Mouse (Mus musculus) CH12.LX (cell line): ENCODE results near the gene Tm4sf1.

Experiments
- BHLHE40 ChIP-seq: IDR thresholded peaks from 2 replicates; pipeline ENCODE4 v1.6.1; 2011; ENCODE audit warnings: mild to moderate bottlenecking, low read depth, low read length, improper control_type of control experiment
- CTCF ChIP-seq, 2 experiments: IDR thresholded peaks in 1 of 2; conservative IDR thresholded peaks in 1 of 2; 2 replicates each; pipeline ENCODE4 v1.5.1; 2011 to 2012; ENCODE audit warnings: low read depth in 2 of 2, low read length in 2 of 2, improper control_type of control experiment in 1 of 2, inconsistent platforms in 1 of 2, mild to moderate bottlenecking in 1 of 2, moderate library complexity in 1 of 2
- E2F4 ChIP-seq: IDR thresholded peaks from 2 replicates; pipeline ENCODE4 v1.6.1; 2011; ENCODE audit warnings: low read depth, low read length, improper control_type of control experiment; ENCODE audit not compliant: insufficient replicate concordance
- EP300 ChIP-seq: IDR thresholded peaks from 2 replicates; pipeline ENCODE4 v1.6.1; 2011; ENCODE audit warnings: low read length, improper control_type of control experiment
- MAFK ChIP-seq: IDR thresholded peaks from 2 replicates; pipeline ENCODE4 v1.6.1; 2011; ENCODE audit warnings: low read length, improper control_type of control experiment; ENCODE audit not compliant: insufficient replicate concordance
- MXI1 ChIP-seq: IDR thresholded peaks from 2 replicates; pipeline ENCODE4 v1.6.1; 2011; ENCODE audit warnings: mild to moderate bottlenecking, low read depth, low read length, improper control_type of control experiment
- NRF1 ChIP-seq: IDR thresholded peaks from 2 replicates; pipeline ENCODE4 v1.6.1; 2014; ENCODE audit warnings: low read depth, mild to moderate bottlenecking, inconsistent platforms, low read length, improper control_type of control experiment, moderate library complexity
- POLR2A ChIP-seq: IDR thresholded peaks from 2 replicates; pipeline ENCODE4 v1.6.1; 2011; ENCODE audit warnings: low read depth, mild to moderate bottlenecking, improper control_type of control experiment, low read length

DNA sequence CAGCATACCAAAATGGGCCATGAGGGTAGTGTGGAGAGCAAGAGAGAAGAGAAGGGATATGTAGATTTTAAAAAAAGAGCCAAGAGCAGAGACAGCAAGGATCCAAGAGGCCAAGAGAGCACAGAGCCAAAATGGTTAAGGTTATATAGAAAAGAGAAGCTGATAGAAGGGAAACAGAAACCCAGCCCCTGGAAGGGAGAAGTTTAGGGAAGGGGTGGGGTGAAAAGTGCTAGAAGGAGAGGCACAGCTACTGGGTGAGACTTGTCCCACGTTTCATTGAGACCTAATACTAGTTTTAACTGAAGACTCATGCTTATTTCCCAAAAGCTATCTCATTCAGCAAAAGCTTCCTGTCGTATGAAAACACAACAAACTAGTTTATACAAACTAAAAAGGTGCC is 56.5 kb downstream of the Tm4sf1 start:
- TF ChIP-seq CTCF (conservative IDR thresholded peaks at IDR 0.05 in 1 of 2, IDR thresholded peaks at IDR 0.05 in 1 of 2; ENCODE audit: low read depth in 2 of 2, low read length in 2 of 2), result no peak
- TF ChIP-seq E2F4, result no peak
- TF ChIP-seq POLR2A, result no peak
- TF ChIP-seq MAFK, result no peak
- no peak for TF ChIP-seq MXI1
- no peak for TF ChIP-seq EP300
- no peak for TF ChIP-seq BHLHE40
- no peak for TF ChIP-seq NRF1
